Mouse (Mus musculus): ENCODE data around the gene Fancc.

- TF ChIP-seq CTCF (conservative IDR thresholded peaks at IDR 0.05; ENCODE audit: low read length) (no peak), NANOG (IDR thresholded peaks at IDR 0.05; ENCODE audit: borderline replicate concordance, low read length) (no peak)
Measured at GRCm38 (mm10) chr13:63253886-63254636, 243.0 kb downstream of the Fancc start.
